15 mouse cellular contexts compared by ENCODE assay signal in genomic region chr10:120581547-120581946, GRCm38 (mm10).
DNase-seq lines count a peak whose midpoint lies in the region; ATAC-seq and TF ChIP-seq lines count a peak whose summit lies in the region.
"Had no signal": no experiment of that assay in that cellular context is flagged by ENCODE, and none has a peak within 500 bp of the region (broad histone marks: within the 10 kb centered on the region; RNA-seq: fewer than 3 reads in every experiment).

No protein-coding gene starts in this region.

- no peak for TF ChIP-seq POLR2A in liver, adult 2 months (IDR thresholded peaks at IDR 0.05; ENCODE audit: extremely low read depth, insufficient read depth, low read length)

- no peak for TF ChIP-seq CTCF in liver, adult 2 months (IDR thresholded peaks at IDR 0.05; ENCODE audit: low read depth, low read length)
- no peak for TF ChIP-seq CTCF in intestine, postnatal 0 days (IDR thresholded peaks at IDR 0.05; ENCODE audit: low read depth)
- no peak for TF ChIP-seq CTCF in stomach, postnatal 0 days (IDR thresholded peaks at IDR 0.05; ENCODE audit: low read depth)

- peaks cover 2% of the 10 kb centered on the region for H3K4me1 ChIP-seq in hindbrain, embryonic 16.5 days (ENCODE audit: control insufficient read depth, insufficient read depth, low read depth, low read length)
- H3K4me1 ChIP-seq in hindbrain, embryonic 10.5 days (replicated peaks): 0 out of 2 replicates have a peak, but pooled peaks cover 5% of the 10 kb centered on the region
- no peaks in the 10 kb centered on the region for H3K4me1 ChIP-seq in liver, adult 2 months (ENCODE audit: control insufficient read depth, insufficient read depth, low read length)
- peaks cover 3% of the 10 kb centered on the region; the same call in 1 of the 2 replicates for H3K4me1 ChIP-seq in liver, embryonic 12.5 days
- no peaks in the 10 kb centered on the region for H3K4me1 ChIP-seq in intestine, postnatal 0 days (replicated peaks; ENCODE audit: control insufficient read depth, insufficient read depth, low read length)
- no peaks in the 10 kb centered on the region for H3K4me1 ChIP-seq in stomach, postnatal 0 days (replicated peaks; ENCODE audit: control insufficient read depth, insufficient read depth)

- TF ChIP-seq EP300 in stomach, postnatal 0 days (optimal IDR thresholded peaks at IDR 0.05): no peak

- H3K27me3 ChIP-seq in hindbrain, embryonic 16.5 days (replicated peaks; ENCODE audit: control insufficient read depth, insufficient read depth, low read length): no peaks in the 10 kb centered on the region
- H3K27me3 ChIP-seq in hindbrain, embryonic 10.5 days (ENCODE audit: insufficient read depth, poor library complexity, severe bottlenecking): no peaks in the 10 kb centered on the region
- no peaks in the 10 kb centered on the region for H3K27me3 ChIP-seq in liver, adult 2 months (ENCODE audit: control insufficient read depth, insufficient read depth, low read length)
- no peaks in the 10 kb centered on the region for H3K27me3 ChIP-seq in liver, embryonic 12.5 days (replicated peaks)
- H3K27me3 ChIP-seq in intestine, postnatal 0 days (replicated peaks; ENCODE audit: control insufficient read depth, insufficient read depth, low read length): no peaks in the 10 kb centered on the region
- no peaks in the 10 kb centered on the region for H3K27me3 ChIP-seq in stomach, postnatal 0 days (ENCODE audit: control insufficient read depth, insufficient read depth, low read length)
- H3K27me3 ChIP-seq: embryonic facial prominence, embryonic 12.5 days; liver, embryonic 13.5 days; Patski had no signal

- H3K4me3 ChIP-seq in hindbrain, embryonic 16.5 days (ENCODE audit: low read length): no peak overlapping the region
- H3K4me3 ChIP-seq in hindbrain, embryonic 10.5 days: no peak overlapping the region
- H3K4me3 ChIP-seq in liver, adult 2 months (ENCODE audit: insufficient read depth, low read depth, low read length): no peak overlapping the region
- H3K4me3 ChIP-seq in liver, embryonic 12.5 days: no peak overlapping the region
- H3K4me3 ChIP-seq in intestine, postnatal 0 days (ENCODE audit: low read depth, low read length): no peak overlapping the region
- H3K4me3 ChIP-seq in stomach, postnatal 0 days (ENCODE audit: low read depth, low read length): no peak overlapping the region
- H3K4me3 ChIP-seq: embryonic facial prominence, embryonic 12.5 days; liver, embryonic 13.5 days; myocyte had no signal

- H3K79me2 ChIP-seq in liver, adult 2 months (ENCODE audit: control insufficient read depth, insufficient read depth, low read length): no peaks in the 10 kb centered on the region

- H3K9ac ChIP-seq in hindbrain, embryonic 16.5 days (ENCODE audit: low read depth, low read length): no peak overlapping the region
- no peak overlapping the region for H3K9ac ChIP-seq in liver, adult 2 months (ENCODE audit: low read depth, low read length)
- H3K9ac ChIP-seq in liver, embryonic 12.5 days: no peak overlapping the region
- H3K9ac ChIP-seq in intestine, postnatal 0 days (ENCODE audit: low read depth, low read length): no peak overlapping the region
- H3K9ac ChIP-seq in stomach, postnatal 0 days (ENCODE audit: low read length): no peak overlapping the region
- H3K9ac ChIP-seq: embryonic facial prominence, embryonic 12.5 days; liver, embryonic 13.5 days had no signal

- intact Hi-C loops in left cerebral cortex, postnatal 4 days (cut with DNase I): no loop called here

- H3K9me3 ChIP-seq in hindbrain, embryonic 16.5 days (ENCODE audit: control insufficient read depth, low read length): no peaks in the 10 kb centered on the region
- no peaks in the 10 kb centered on the region for H3K9me3 ChIP-seq in hindbrain, embryonic 10.5 days
- no peaks in the 10 kb centered on the region for H3K9me3 ChIP-seq in liver, embryonic 12.5 days (replicated peaks)
- H3K9me3 ChIP-seq in intestine, postnatal 0 days (ENCODE audit: control insufficient read depth): no peaks in the 10 kb centered on the region
- H3K9me3 ChIP-seq in stomach, postnatal 0 days (ENCODE audit: control insufficient read depth, low read length): no peaks in the 10 kb centered on the region
- H3K9me3 ChIP-seq: embryonic facial prominence, embryonic 12.5 days; liver, embryonic 13.5 days had no signal

- no peaks in the 10 kb centered on the region for H3K36me3 ChIP-seq in hindbrain, embryonic 16.5 days (ENCODE audit: control insufficient read depth, insufficient read depth, low read length)
- H3K36me3 ChIP-seq in hindbrain, embryonic 10.5 days: no peaks in the 10 kb centered on the region
- no peaks in the 10 kb centered on the region for H3K36me3 ChIP-seq in liver, adult 2 months (ENCODE audit: control insufficient read depth, insufficient read depth, low read length)
- no peaks in the 10 kb centered on the region for H3K36me3 ChIP-seq in liver, embryonic 12.5 days
- H3K36me3 ChIP-seq in intestine, postnatal 0 days (ENCODE audit: control insufficient read depth, insufficient read depth): no peaks in the 10 kb centered on the region
- no peaks in the 10 kb centered on the region for H3K36me3 ChIP-seq in stomach, postnatal 0 days (ENCODE audit: control insufficient read depth, insufficient read depth, low read length)
- H3K36me3 ChIP-seq: embryonic facial prominence, embryonic 12.5 days; liver, embryonic 13.5 days had no signal

- WGBS in hindbrain, embryonic 16.5 days: 60% methylated on average over 6 of the region's 6 CpGs
- WGBS in hindbrain, embryonic 10.5 days: 89% methylated on average over 6 of the region's 6 CpGs
- 59% methylated on average over 6 of the region's 6 CpGs for WGBS in liver, adult 2 months
- WGBS in liver, embryonic 12.5 days (ENCODE audit: insufficient replicate concordance): 76% methylated on average over 6 of the region's 6 CpGs
- 48% methylated on average over 6 of the region's 6 CpGs for WGBS in intestine, postnatal 0 days
- WGBS in stomach, postnatal 0 days: 73% methylated on average over 6 of the region's 6 CpGs

- no peak for DNase-seq in hindbrain, embryonic 10.5 days (ENCODE audit: low spot score)
- DNase-seq in liver, adult 2 months (ENCODE audit: extremely low read depth, low read depth, low spot score): peak; percentile 15
- DNase-seq in stomach, postnatal 0 days (ENCODE audit: low spot score): peak; percentile 43
- no peak for DNase-seq in spleen, postnatal 10 days (ENCODE audit: low spot score in 2 of 2)
- DNase-seq in left cerebral cortex, postnatal 4 days: no peak
- DNase-seq: B cell, adult 2 months; cerebellum, postnatal 25 days; liver, embryonic 13.5 days; right cerebral cortex, adult 18-20 months had no signal

- H3K4me2 ChIP-seq in hindbrain, embryonic 16.5 days (ENCODE audit: low read length): no peak overlapping the region
- no peak overlapping the region for H3K4me2 ChIP-seq in liver, embryonic 12.5 days
- no peak overlapping the region for H3K4me2 ChIP-seq in intestine, postnatal 0 days (replicated peaks; ENCODE audit: low read depth)
- no peak overlapping the region for H3K4me2 ChIP-seq in stomach, postnatal 0 days (replicated peaks; ENCODE audit: low read depth)
- H3K4me2 ChIP-seq: embryonic facial prominence, embryonic 12.5 days; liver, embryonic 13.5 days had no signal

- peak; percentile 76 for ATAC-seq in hindbrain, embryonic 16.5 days
- ATAC-seq in liver, embryonic 12.5 days: no peak
- peak; percentile 66 for ATAC-seq in intestine, postnatal 0 days
- 0 out of 2 replicates have a peak, but pooled peaks have one; percentile 54 for ATAC-seq in stomach, postnatal 0 days (ENCODE audit: low FRiP score, low TSS enrichment)

- H3K27ac ChIP-seq in hindbrain, embryonic 16.5 days (ENCODE audit: low read depth, low read length): no peak overlapping the region
- no peak overlapping the region for H3K27ac ChIP-seq in hindbrain, embryonic 10.5 days
- no peak overlapping the region for H3K27ac ChIP-seq in liver, adult 2 months (replicated peaks; ENCODE audit: insufficient read depth, low read depth, low read length)
- H3K27ac ChIP-seq in liver, embryonic 12.5 days: no peak overlapping the region
- no peak overlapping the region for H3K27ac ChIP-seq in intestine, postnatal 0 days (ENCODE audit: low read depth, low read length)
- H3K27ac ChIP-seq in stomach, postnatal 0 days (replicated peaks): no peak overlapping the region
- H3K27ac ChIP-seq: embryonic facial prominence, embryonic 12.5 days; liver, embryonic 13.5 days had no signal

Comparison
In these comparisons a context has a peak if more than half of its experiments do, and no peak if none do; other contexts are left out.
1. DNase-seq: peak in liver, adult 2 months (single experiment) and stomach, postnatal 0 days (single experiment); none in hindbrain, embryonic 10.5 days (single experiment), spleen, postnatal 10 days (0 of 2) and left cerebral cortex, postnatal 4 days (single experiment).